8 mouse cellular contexts compared by ENCODE assay signal in genomic region chr5:115280050-115280687, GRCm38 (mm10). TPM values are rescaled to one million over a fixed set of nuclear protein-coding genes. Genes with fewer than 3 reads are reported as not detected.
DNase-seq lines count a peak whose midpoint lies in the region; ATAC-seq and TF ChIP-seq lines count a peak whose summit lies in the region.

No protein-coding gene starts in this region.

- DNase-seq in adrenal gland, adult (ENCODE audit: inconsistent age in 2 of 2, low spot score in 1 of 2) = peak; percentile 40 to 71
- no peak for DNase-seq in adrenal gland, adult 2 months
- DNase-seq in 416B (ENCODE audit: low read depth) = peak; percentile 50
- peak; percentile 38 to 60 for DNase-seq in cerebellum, postnatal 14 days
- DNase-seq in hindbrain, embryonic 10.5 days (ENCODE audit: low spot score) = no peak
- no peak for DNase-seq in liver, embryonic 14.5 days (ENCODE audit: low read depth in 3 of 3, low spot score in 3 of 3)
- DNase-seq in layer of hippocampus, adult 8-10 months (ENCODE audit: low spot score in 2 of 2) = no peak

- peak; percentile 24 for ATAC-seq in liver, embryonic 14.5 days (ENCODE audit: insufficient read depth)
- ATAC-seq in stomach, embryonic 14.5 days (ENCODE audit: insufficient number of reproducible peaks, insufficient read depth, low FRiP score, low read depth) = 0 out of 2 replicates have a peak, but pooled peaks have one; percentile 18

- TF ChIP-seq CTCF in liver, embryonic 14.5 days (IDR thresholded peaks at IDR 0.05; ENCODE audit: low read depth) = no peak

- H3K4me2 ChIP-seq in liver, embryonic 14.5 days (ENCODE audit: low read depth) = peak overlapping the region; percentile 87
- H3K4me2 ChIP-seq in stomach, embryonic 14.5 days (replicated peaks; ENCODE audit: low read depth, low read length) = peak overlapping the region; percentile 75

- H3K4me1 ChIP-seq in hindbrain, embryonic 10.5 days (replicated peaks) = peaks cover 12% of the 10 kb centered on the region
- H3K4me1 ChIP-seq in liver, embryonic 14.5 days (replicated peaks; ENCODE audit: control insufficient read depth in 2 of 2, insufficient read depth in 2 of 2, low read length in 1 of 2) = peaks cover 6 to 13% of the 10 kb centered on the region in 2 experiments
- H3K4me1 ChIP-seq in stomach, embryonic 14.5 days (ENCODE audit: control insufficient read depth, insufficient read depth, low read length) = peaks cover 5% of the 10 kb centered on the region; the same call in 1 of the 2 replicates

- no peaks in the 10 kb centered on the region for H3K27me3 ChIP-seq in hindbrain, embryonic 10.5 days (ENCODE audit: insufficient read depth, poor library complexity, severe bottlenecking)
- H3K27me3 ChIP-seq in liver, embryonic 14.5 days (ENCODE audit: control insufficient read depth, insufficient read depth, low read length) = no peaks in the 10 kb centered on the region
- no peaks in the 10 kb centered on the region for H3K27me3 ChIP-seq in stomach, embryonic 14.5 days (ENCODE audit: control insufficient read depth, insufficient read depth, low read length)

- peaks cover 25% of the 10 kb centered on the region for H3K36me3 ChIP-seq in hindbrain, embryonic 10.5 days
- H3K36me3 ChIP-seq in liver, embryonic 14.5 days (replicated peaks; ENCODE audit: control insufficient read depth, insufficient read depth, low read depth) = peaks cover 9% of the 10 kb centered on the region
- H3K36me3 ChIP-seq in stomach, embryonic 14.5 days (ENCODE audit: control insufficient read depth, insufficient read depth, low read length) = peaks cover 11% of the 10 kb centered on the region; the same call in 1 of the 2 replicates

- no peaks in the 10 kb centered on the region for H3K9me3 ChIP-seq in hindbrain, embryonic 10.5 days
- no peaks in the 10 kb centered on the region for H3K9me3 ChIP-seq in liver, embryonic 14.5 days (ENCODE audit: control insufficient read depth, low read length)
- H3K9me3 ChIP-seq in stomach, embryonic 14.5 days (ENCODE audit: control insufficient read depth, low read depth, low read length) = no peaks in the 10 kb centered on the region

- H3K9ac ChIP-seq in liver, embryonic 14.5 days (replicated peaks) = peak overlapping the region; percentile 56
- peak overlapping the region; percentile 47 for H3K9ac ChIP-seq in stomach, embryonic 14.5 days (replicated peaks; ENCODE audit: low read depth, low read length)

- no peak for TF ChIP-seq EP300 in liver, embryonic 14.5 days (IDR thresholded peaks at IDR 0.05; ENCODE audit: low read depth)

- H3K27ac ChIP-seq in hindbrain, embryonic 10.5 days = peak overlapping the region; percentile 90
- H3K27ac ChIP-seq in liver, embryonic 14.5 days = peak overlapping the region; percentile 9
- H3K27ac ChIP-seq in stomach, embryonic 14.5 days (ENCODE audit: low read length) = no peak overlapping the region

- WGBS in hindbrain, embryonic 10.5 days = 12% methylated on average over 17 of the region's 17 CpGs
- 3% methylated on average over 17 of the region's 17 CpGs for WGBS in liver, embryonic 14.5 days (ENCODE audit: insufficient replicate concordance)
- 6% methylated on average over 17 of the region's 17 CpGs for WGBS in stomach, embryonic 14.5 days

- peak overlapping the region; percentile 97 for H3K4me3 ChIP-seq in hindbrain, embryonic 10.5 days
- H3K4me3 ChIP-seq in liver, embryonic 14.5 days (ENCODE audit: insufficient read depth in 1 of 2, low read depth in 2 of 2, low read length in 2 of 2) = peak overlapping the region; percentile 66 to 96
- peak overlapping the region; percentile 67 for H3K4me3 ChIP-seq in stomach, embryonic 14.5 days (ENCODE audit: low read depth, low read length)

RNA-seq across cellular contexts. Expression of gene Coq5, which starts 0.7 kb away (rescaled TPM):
- total RNA-seq in adrenal gland, adult 2 months (2021) = 10 to 100 TPM; 52.5 to 68.0 TPM
- polyA plus RNA-seq in adrenal gland, adult 2 months (2012; rRNA removed) = 14.6 and 15.7 TPM in 2 replicates
- polyA plus RNA-seq in hindbrain, embryonic 10.5 days (2016; fragmentation: Nextera tagmentation; extraction: Ambion mirVana) = 49.6 and 55.1 TPM in 2 replicates
- polyA plus RNA-seq in liver, embryonic 14.5 days (2012; rRNA removed) = 8.2 and 10.3 TPM in 2 replicates
- polyA plus RNA-seq in liver, embryonic 14.5 days (2014; fragmentation: Nextera tagmentation; extraction: Ambion mirVana) = 28.4 and 28.7 TPM in 2 replicates
- polyA plus RNA-seq in stomach, embryonic 14.5 days (2014; fragmentation: Nextera tagmentation; extraction: Ambion mirVana) = 40.0 and 45.4 TPM in 2 replicates
- 10 to 100 TPM; 38.7 to 45.6 (median 41.5) TPM for total RNA-seq in layer of hippocampus, adult 8-10 months (2022)

RNA-seq across cellular contexts. Expression of gene Rnf10, which starts 7.5 kb away (rescaled TPM):
- total RNA-seq in adrenal gland, adult 2 months (2021) = 100 to 1,000 TPM; 225 to 258 TPM
- polyA plus RNA-seq in adrenal gland, adult 2 months (2012; rRNA removed) = 212 and 287 TPM in 2 replicates
- 132 and 172 TPM in 2 replicates for polyA plus RNA-seq in hindbrain, embryonic 10.5 days (2016; fragmentation: Nextera tagmentation; extraction: Ambion mirVana)
- polyA plus RNA-seq in liver, embryonic 14.5 days (2012; rRNA removed) = 84.1 and 97.0 TPM in 2 replicates
- 60.2 and 68.3 TPM in 2 replicates for polyA plus RNA-seq in liver, embryonic 14.5 days (2014; fragmentation: Nextera tagmentation; extraction: Ambion mirVana)
- 62.6 and 66.5 TPM in 2 replicates for polyA plus RNA-seq in stomach, embryonic 14.5 days (2014; fragmentation: Nextera tagmentation; extraction: Ambion mirVana)
- total RNA-seq in layer of hippocampus, adult 8-10 months (2022) = 100 to 1,000 TPM; 226 to 251 (median 245) TPM

RNA-seq across cellular contexts. Expression of gene Dynll1, which starts 20.6 kb away (rescaled TPM):
- total RNA-seq in adrenal gland, adult 2 months (2021) = 100 to 1,000 TPM; 220 to 347 TPM
- 38.0 and 45.1 TPM in 2 replicates for polyA plus RNA-seq in adrenal gland, adult 2 months (2012; rRNA removed)
- 1,684 and 1,740 TPM in 2 replicates for polyA plus RNA-seq in hindbrain, embryonic 10.5 days (2016; fragmentation: Nextera tagmentation; extraction: Ambion mirVana)
- polyA plus RNA-seq in liver, embryonic 14.5 days (2012; rRNA removed) = 63.0 and 152 TPM in 2 replicates
- 636 and 642 TPM in 2 replicates for polyA plus RNA-seq in liver, embryonic 14.5 days (2014; fragmentation: Nextera tagmentation; extraction: Ambion mirVana)
- polyA plus RNA-seq in stomach, embryonic 14.5 days (2014; fragmentation: Nextera tagmentation; extraction: Ambion mirVana) = 1,629 and 1,647 TPM in 2 replicates
- 100 to 1,000 TPM; 630 to 827 (median 734) TPM for total RNA-seq in layer of hippocampus, adult 8-10 months (2022)

RNA-seq across cellular contexts. Expression of gene Pop5, which starts 44.5 kb away (rescaled TPM):
- total RNA-seq in adrenal gland, adult 2 months (2021) = 10 to 100 TPM; 53.1 to 84.0 TPM
- polyA plus RNA-seq in adrenal gland, adult 2 months (2012; rRNA removed) = 194 and 250 TPM in 2 replicates
- polyA plus RNA-seq in hindbrain, embryonic 10.5 days (2016; fragmentation: Nextera tagmentation; extraction: Ambion mirVana) = 104 and 114 TPM in 2 replicates
- 45.0 and 55.2 TPM in 2 replicates for polyA plus RNA-seq in liver, embryonic 14.5 days (2012; rRNA removed)
- polyA plus RNA-seq in liver, embryonic 14.5 days (2014; fragmentation: Nextera tagmentation; extraction: Ambion mirVana) = 95.5 and 106 TPM in 2 replicates
- polyA plus RNA-seq in stomach, embryonic 14.5 days (2014; fragmentation: Nextera tagmentation; extraction: Ambion mirVana) = 93.1 and 97.7 TPM in 2 replicates
- 100 to 1,000 TPM in 2 of 4 experiments, 10 to 100 TPM in 2; 89.0 to 104 (median 99.1) TPM for total RNA-seq in layer of hippocampus, adult 8-10 months (2022)

RNA-seq across cellular contexts. Expression of gene Srsf9, which starts 46.8 kb away (rescaled TPM):
- 10 to 100 TPM; 45.8 to 70.1 TPM for total RNA-seq in adrenal gland, adult 2 months (2021)
- polyA plus RNA-seq in adrenal gland, adult 2 months (2012; rRNA removed) = 29.1 and 40.4 TPM in 2 replicates
- 383 and 387 TPM in 2 replicates for polyA plus RNA-seq in hindbrain, embryonic 10.5 days (2016; fragmentation: Nextera tagmentation; extraction: Ambion mirVana)
- polyA plus RNA-seq in liver, embryonic 14.5 days (2012; rRNA removed) = 31.8 and 46.2 TPM in 2 replicates
- polyA plus RNA-seq in liver, embryonic 14.5 days (2014; fragmentation: Nextera tagmentation; extraction: Ambion mirVana) = 81.6 and 93.6 TPM in 2 replicates
- 218 and 229 TPM in 2 replicates for polyA plus RNA-seq in stomach, embryonic 14.5 days (2014; fragmentation: Nextera tagmentation; extraction: Ambion mirVana)
- 10 to 100 TPM; 83.6 to 93.5 (median 86.2) TPM for total RNA-seq in layer of hippocampus, adult 8-10 months (2022)

Comparison
In these comparisons a context has a peak if more than half of its experiments do, and no peak if none do; other contexts are left out.
1. DNase-seq: peak in adrenal gland, adult (2 of 2), 416B (single experiment) and cerebellum, postnatal 14 days (2 of 2); none in adrenal gland, adult 2 months (single experiment), hindbrain, embryonic 10.5 days (single experiment), liver, embryonic 14.5 days (0 of 3) and layer of hippocampus, adult 8-10 months (0 of 2).
2. Peak in every context shown above with its lines, with median percentiles within 50 percentile points of each other: H3K4me3 ChIP-seq.